ENCODE assay signal across 8 mouse cellular contexts in genomic region chr8:84202938-84203917, GRCm38 (mm10). TPM values are rescaled to one million over a fixed set of nuclear protein-coding genes. Genes with fewer than 3 reads are reported as not detected.
DNase-seq lines count a peak whose midpoint lies in the region; ATAC-seq and TF ChIP-seq lines count a peak whose summit lies in the region.

No protein-coding gene starts in this region.

- TF ChIP-seq CTCF in lung, embryonic 14.5 days (IDR thresholded peaks at IDR 0.05; ENCODE audit: low read depth) = no peak
- no peak for TF ChIP-seq CTCF in thymus, adult 2 months (IDR thresholded peaks at IDR 0.05; ENCODE audit: borderline replicate concordance, control insufficient read depth, extremely low read depth, insufficient read depth, low read length, poor library complexity)

- peaks cover 33 to 54% of the 10 kb centered on the region in 2 experiments for H3K4me1 ChIP-seq in heart, embryonic 14.5 days (ENCODE audit: control insufficient read depth in 2 of 2, insufficient read depth in 2 of 2, low read length in 2 of 2)
- peaks cover 69% of the 10 kb centered on the region for H3K4me1 ChIP-seq in kidney, embryonic 16.5 days (ENCODE audit: insufficient read depth, low read length)
- peaks cover 43% of the 10 kb centered on the region for H3K4me1 ChIP-seq in lung, embryonic 14.5 days (ENCODE audit: insufficient read depth)
- peaks cover 63% of the 10 kb centered on the region for H3K4me1 ChIP-seq in neural tube, embryonic 15.5 days
- peaks cover 65% of the 10 kb centered on the region for H3K4me1 ChIP-seq in thymus, adult 2 months (replicated peaks; ENCODE audit: control insufficient read depth, insufficient read depth, low read length)

- peak overlapping the region; percentile 98 to 99 for H3K27ac ChIP-seq in heart, embryonic 14.5 days (replicated peaks in 1 of 2; ENCODE audit: control insufficient read depth in 1 of 2, insufficient read depth in 1 of 2, low read depth in 2 of 2, low read length in 2 of 2)
- H3K27ac ChIP-seq in kidney, embryonic 16.5 days (ENCODE audit: low read length) = peak overlapping the region; percentile 99
- H3K27ac ChIP-seq in lung, embryonic 14.5 days (ENCODE audit: low read depth) = peak overlapping the region; percentile 98
- peak overlapping the region; percentile 79 for H3K27ac ChIP-seq in neural tube, embryonic 15.5 days (replicated peaks)
- H3K27ac ChIP-seq in thymus, adult 2 months (ENCODE audit: control insufficient read depth, insufficient read depth, low read length) = peak overlapping the region; percentile 73

- H3K9me3 ChIP-seq in heart, embryonic 14.5 days (ENCODE audit: control insufficient read depth, low read length) = no peaks in the 10 kb centered on the region
- no peaks in the 10 kb centered on the region for H3K9me3 ChIP-seq in kidney, embryonic 16.5 days (ENCODE audit: low read length)
- H3K9me3 ChIP-seq in lung, embryonic 14.5 days (ENCODE audit: low read depth, low read length) = no peaks in the 10 kb centered on the region
- H3K9me3 ChIP-seq in neural tube, embryonic 15.5 days (replicated peaks) = no peaks in the 10 kb centered on the region

- H3K9ac ChIP-seq in heart, embryonic 14.5 days (ENCODE audit: low read length) = peak overlapping the region; percentile 95
- H3K9ac ChIP-seq in kidney, embryonic 16.5 days (replicated peaks; ENCODE audit: low read length) = peak overlapping the region; percentile 92
- peak overlapping the region; percentile 72 for H3K9ac ChIP-seq in lung, embryonic 14.5 days
- peak overlapping the region; percentile 42 for H3K9ac ChIP-seq in neural tube, embryonic 15.5 days (replicated peaks)

- H3K4me3 ChIP-seq in heart, embryonic 14.5 days (ENCODE audit: control insufficient read depth in 1 of 2, insufficient read depth in 1 of 2, low read depth in 1 of 2, low read length in 2 of 2) = peak overlapping the region; percentile 64 to 83
- H3K4me3 ChIP-seq in kidney, embryonic 16.5 days (ENCODE audit: low read length) = peak overlapping the region; percentile 75
- peak overlapping the region; percentile 77 for H3K4me3 ChIP-seq in lung, embryonic 14.5 days (ENCODE audit: low read depth, low read length)
- H3K4me3 ChIP-seq in neural tube, embryonic 15.5 days (replicated peaks) = peak overlapping the region; percentile 37
- H3K4me3 ChIP-seq in thymus, adult 2 months (ENCODE audit: control insufficient read depth, insufficient read depth, low read length) = peak overlapping the region; percentile 46

- ATAC-seq in heart, embryonic 14.5 days (ENCODE audit: insufficient number of reproducible peaks, insufficient read depth, low FRiP score, low read depth) = peak; percentile 62
- ATAC-seq in kidney, embryonic 16.5 days (ENCODE audit: low FRiP score, low TSS enrichment) = peak; percentile 40
- ATAC-seq in lung, embryonic 14.5 days (ENCODE audit: insufficient read depth) = peak; percentile 53
- ATAC-seq in neural tube, embryonic 15.5 days (ENCODE audit: low FRiP score) = peak; percentile 23

- DNase-seq in 3134 (ENCODE audit: extremely low read depth, insufficient read length, low spot score) = peak; percentile 93
- DNase-seq in T-cell, adult 2 months (ENCODE audit: low spot score) = peak; percentile 83
- DNase-seq in fibroblast of lung, adult 2 months (ENCODE audit: low read depth) = peak; percentile 84
- DNase-seq in lung, embryonic 14.5 days = peak; percentile 86
- peak; percentile 85 for DNase-seq in thymus, adult 2 months

- H3K4me2 ChIP-seq in heart, embryonic 14.5 days (ENCODE audit: low read length) = peak overlapping the region; percentile 91
- peak overlapping the region; percentile 78 for H3K4me2 ChIP-seq in kidney, embryonic 16.5 days (replicated peaks; ENCODE audit: low read depth, low read length)
- peak overlapping the region; percentile 94 for H3K4me2 ChIP-seq in lung, embryonic 14.5 days
- peak overlapping the region; percentile 77 for H3K4me2 ChIP-seq in neural tube, embryonic 15.5 days

- H3K36me3 ChIP-seq in heart, embryonic 14.5 days (ENCODE audit: control insufficient read depth, insufficient read depth, low read length) = peaks cover 36% of the 10 kb centered on the region
- H3K36me3 ChIP-seq in kidney, embryonic 16.5 days (ENCODE audit: insufficient read depth, low read length) = peaks cover 10% of the 10 kb centered on the region; the same call in 1 of the 2 replicates
- H3K36me3 ChIP-seq in lung, embryonic 14.5 days (ENCODE audit: insufficient read depth) = peaks cover 23% of the 10 kb centered on the region; the same call in 1 of the 2 replicates
- H3K36me3 ChIP-seq in neural tube, embryonic 15.5 days = no peaks in the 10 kb centered on the region
- no peaks in the 10 kb centered on the region for H3K36me3 ChIP-seq in thymus, adult 2 months (ENCODE audit: control insufficient read depth, insufficient read depth, low read length)

- no peaks in the 10 kb centered on the region for H3K27me3 ChIP-seq in heart, embryonic 14.5 days (ENCODE audit: control insufficient read depth, insufficient read depth, low read length)
- no peaks in the 10 kb centered on the region for H3K27me3 ChIP-seq in kidney, embryonic 16.5 days (ENCODE audit: insufficient read depth, low read length)
- H3K27me3 ChIP-seq in lung, embryonic 14.5 days (ENCODE audit: insufficient read depth, low read length) = no peaks in the 10 kb centered on the region
- H3K27me3 ChIP-seq in neural tube, embryonic 15.5 days (replicated peaks) = peaks cover 6% of the 10 kb centered on the region; the same call in 1 of the 2 replicates
- H3K27me3 ChIP-seq in thymus, adult 2 months (ENCODE audit: control insufficient read depth, insufficient read depth, low read length) = no peaks in the 10 kb centered on the region

- WGBS in heart, embryonic 14.5 days = 4% methylated on average over 34 of the region's 34 CpGs
- WGBS in kidney, embryonic 16.5 days = 8% methylated on average over 34 of the region's 34 CpGs
- 6% methylated on average over 34 of the region's 34 CpGs for WGBS in lung, embryonic 14.5 days
- 10% methylated on average over 34 of the region's 34 CpGs for WGBS in neural tube, embryonic 15.5 days
- WGBS in thymus, adult 2 months = 8% methylated on average over 34 of the region's 34 CpGs

- peak; percentile 56; the same call in 1 of the 2 replicates for TF ChIP-seq POLR2A in thymus, adult 2 months (IDR thresholded peaks at IDR 0.05; ENCODE audit: control insufficient read depth, extremely low read depth, insufficient read depth, low read length, poor library complexity)

RNA-seq across cellular contexts. Expression of gene Nanos3, which starts 18.2 kb away (rescaled TPM):
- polyA plus RNA-seq in heart, embryonic 14.5 days (2014; fragmentation: Nextera tagmentation; extraction: Ambion mirVana) = 2.4 and 3.8 TPM in 2 replicates
- 2.6 and 3.1 TPM in 2 replicates for polyA plus RNA-seq in kidney, embryonic 16.5 days (2015; fragmentation: Nextera tagmentation; extraction: Ambion mirVana)
- polyA plus RNA-seq in lung, embryonic 14.5 days (2014; fragmentation: Nextera tagmentation; extraction: Ambion mirVana) = 2.8 and 4.2 TPM in 2 replicates
- polyA plus RNA-seq in neural tube, embryonic 15.5 days (2015; fragmentation: Nextera tagmentation; extraction: Ambion mirVana) = 7.4 and 11.9 TPM in 2 replicates
- polyA plus RNA-seq in thymus, adult 2 months (2012; rRNA removed) = 5.5 and 8.5 TPM in 2 replicates

RNA-seq across cellular contexts. Expression of gene Zswim4, which starts 33.6 kb away (rescaled TPM):
- 6.7 and 7.3 TPM in 2 replicates for polyA plus RNA-seq in heart, embryonic 14.5 days (2014; fragmentation: Nextera tagmentation; extraction: Ambion mirVana)
- polyA plus RNA-seq in kidney, embryonic 16.5 days (2015; fragmentation: Nextera tagmentation; extraction: Ambion mirVana) = 18.3 and 18.5 TPM in 2 replicates
- polyA plus RNA-seq in lung, embryonic 14.5 days (2014; fragmentation: Nextera tagmentation; extraction: Ambion mirVana) = 13.9 and 14.4 TPM in 2 replicates
- 14.8 and 16.0 TPM in 2 replicates for polyA plus RNA-seq in neural tube, embryonic 15.5 days (2015; fragmentation: Nextera tagmentation; extraction: Ambion mirVana)
- 53.0 and 59.0 TPM in 2 replicates for polyA plus RNA-seq in thymus, adult 2 months (2012; rRNA removed)

RNA-seq across cellular contexts. Expression of gene D8Ertd738e, which starts 46.3 kb away (rescaled TPM):
- polyA plus RNA-seq in heart, embryonic 14.5 days (2014; fragmentation: Nextera tagmentation; extraction: Ambion mirVana) = 359 and 400 TPM in 2 replicates
- polyA plus RNA-seq in kidney, embryonic 16.5 days (2015; fragmentation: Nextera tagmentation; extraction: Ambion mirVana) = 321 and 330 TPM in 2 replicates
- polyA plus RNA-seq in lung, embryonic 14.5 days (2014; fragmentation: Nextera tagmentation; extraction: Ambion mirVana) = 377 and 384 TPM in 2 replicates
- 263 and 280 TPM in 2 replicates for polyA plus RNA-seq in neural tube, embryonic 15.5 days (2015; fragmentation: Nextera tagmentation; extraction: Ambion mirVana)
- 159 and 193 TPM in 2 replicates for polyA plus RNA-seq in thymus, adult 2 months (2012; rRNA removed)

RNA-seq across cellular contexts. Expression of gene Mri1, which starts 53.9 kb away (rescaled TPM):
- 45.4 and 48.3 TPM in 2 replicates for polyA plus RNA-seq in heart, embryonic 14.5 days (2014; fragmentation: Nextera tagmentation; extraction: Ambion mirVana)
- 70.1 and 71.1 TPM in 2 replicates for polyA plus RNA-seq in kidney, embryonic 16.5 days (2015; fragmentation: Nextera tagmentation; extraction: Ambion mirVana)
- 67.4 and 72.8 TPM in 2 replicates for polyA plus RNA-seq in lung, embryonic 14.5 days (2014; fragmentation: Nextera tagmentation; extraction: Ambion mirVana)
- polyA plus RNA-seq in neural tube, embryonic 15.5 days (2015; fragmentation: Nextera tagmentation; extraction: Ambion mirVana) = 51.5 and 58.8 TPM in 2 replicates
- polyA plus RNA-seq in thymus, adult 2 months (2012; rRNA removed) = 89.6 and 107 TPM in 2 replicates

RNA-seq across cellular contexts. Expression of gene 4930432K21Rik, which starts 55.4 kb away (rescaled TPM):
- 0.43 and 0.63 TPM in 2 replicates for polyA plus RNA-seq in heart, embryonic 14.5 days (2014; fragmentation: Nextera tagmentation; extraction: Ambion mirVana)
- 1.7 and 1.9 TPM in 2 replicates for polyA plus RNA-seq in kidney, embryonic 16.5 days (2015; fragmentation: Nextera tagmentation; extraction: Ambion mirVana)
- polyA plus RNA-seq in lung, embryonic 14.5 days (2014; fragmentation: Nextera tagmentation; extraction: Ambion mirVana) = 0.66 and 0.99 TPM in 2 replicates
- polyA plus RNA-seq in neural tube, embryonic 15.5 days (2015; fragmentation: Nextera tagmentation; extraction: Ambion mirVana) = 2.0 and 2.6 TPM in 2 replicates
- 1.9 and 2.4 TPM in 2 replicates for polyA plus RNA-seq in thymus, adult 2 months (2012; rRNA removed)

Comparison
In these comparisons a context has a peak if more than half of its experiments do, and no peak if none do; other contexts are left out.
1. Peak in every context shown above with its lines: DNase-seq, ATAC-seq, H3K4me3 ChIP-seq and H3K27ac ChIP-seq.
2. H3K9ac ChIP-seq: peak in every context shown above with its lines; median percentile 95 in heart, embryonic 14.5 days; 92 in kidney, embryonic 16.5 days; 72 in lung, embryonic 14.5 days; 42 in neural tube, embryonic 15.5 days.